Mouse (Mus musculus) mature B cell (primary cell): ENCODE data around the gene Sap30.
"Not testable (repeated sequence)": the region's sequence is repeated elsewhere in the genome, so short reads cannot be mapped to it uniquely, and the experiment has no call there.

Experiments
- in situ Hi-C: fragments of 300-500 bp; cut with MboI; formaldehyde crosslinking; loops from 2 replicates; pipeline ENCODE4 v1.14.3; 2019

The Sap30 gene

DNA sequence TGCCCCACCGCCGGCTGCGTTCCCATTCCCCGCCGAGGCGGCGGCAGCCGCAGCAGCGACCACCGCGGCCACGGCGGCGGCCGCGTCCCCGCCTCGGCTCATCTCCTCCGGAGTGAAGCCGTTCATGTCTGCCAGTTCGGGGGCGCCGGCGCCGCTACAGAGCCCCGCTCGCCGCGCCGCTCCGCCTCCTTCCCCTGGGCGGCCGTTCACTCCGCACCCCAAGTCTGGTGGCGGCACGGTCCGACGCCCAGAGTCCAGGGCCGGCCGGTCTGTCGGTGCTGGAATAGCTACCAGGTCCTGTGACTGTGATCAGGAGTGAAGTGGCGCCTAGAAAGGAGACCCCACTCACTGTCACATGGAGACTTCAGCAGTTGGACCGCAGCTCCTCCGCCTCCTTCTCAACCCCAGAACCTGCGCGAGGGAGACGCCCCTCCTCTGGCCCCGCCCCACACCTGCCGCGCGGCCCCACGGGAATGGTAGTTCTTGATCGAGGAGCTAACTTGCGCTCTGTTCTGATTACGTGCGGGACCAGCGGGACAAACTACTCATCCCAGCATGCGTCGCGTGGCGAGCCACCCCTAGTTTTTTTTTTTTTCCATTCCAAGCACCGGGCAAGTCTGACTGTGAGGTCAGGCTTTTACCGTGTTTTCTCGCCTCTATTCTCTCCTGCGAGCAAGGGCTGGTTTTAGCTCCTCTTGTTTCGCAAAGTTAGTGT, at the start of gene Sap30:
Gene Sap30 (minus strand): TSS at position 420 of the 715 bp plus-strand sequence.
- in situ Hi-C loops = loop anchor here (25.0 kb wide), 1 partner anchor 925 kb away; the partner anchor contains the start of genes Cep44 and Fbxo8

DNA sequence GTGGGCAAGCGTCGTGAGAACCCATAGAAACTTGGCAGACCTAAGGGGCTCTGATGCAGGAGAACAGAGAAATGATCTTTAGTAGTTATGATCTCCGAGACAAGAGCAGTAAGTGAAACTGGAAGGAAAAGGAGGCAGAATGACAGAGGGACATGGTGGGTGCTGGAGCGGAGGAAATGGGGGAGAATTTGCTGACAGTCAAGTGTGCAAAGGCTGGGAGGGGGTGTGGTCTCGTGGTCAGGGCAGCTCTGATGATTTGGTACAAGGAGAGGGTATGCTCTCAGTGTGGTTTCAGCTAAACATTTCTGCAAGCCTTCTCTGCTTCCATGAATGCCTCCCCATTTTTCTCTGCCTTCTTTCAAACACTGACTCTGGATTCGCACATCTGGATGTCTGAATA, 48.5 kb upstream of the Sap30 start:
- in situ Hi-C loops = loop anchor here (10.0 kb wide), 2 partner anchors 101 to 259 kb away; no protein-coding TSS in a partner anchor

DNA sequence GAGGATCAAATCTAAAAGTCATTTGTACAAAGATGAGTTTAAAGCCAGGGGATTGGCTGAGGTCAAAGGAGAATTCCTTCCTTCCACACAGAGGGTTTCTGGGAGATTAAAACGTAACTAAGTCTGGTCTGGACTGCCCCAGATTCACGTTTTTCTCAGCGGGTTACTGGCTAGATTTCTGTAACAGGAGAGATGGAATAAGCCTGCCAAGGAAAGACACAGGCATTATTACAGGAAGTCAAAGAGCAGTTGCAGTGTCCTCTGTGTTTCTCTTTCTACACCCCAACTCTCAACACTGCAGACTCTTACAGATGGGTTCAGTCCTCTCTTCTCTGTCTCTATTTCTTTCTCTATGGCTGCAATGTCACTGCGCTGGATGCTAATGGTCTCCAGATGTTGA, 46.8 kb upstream of the Sap30 start:
- in situ Hi-C loops = loop anchor here (10.0 kb wide), 2 partner anchors 100 to 260 kb away; no protein-coding TSS in a partner anchor

DNA sequence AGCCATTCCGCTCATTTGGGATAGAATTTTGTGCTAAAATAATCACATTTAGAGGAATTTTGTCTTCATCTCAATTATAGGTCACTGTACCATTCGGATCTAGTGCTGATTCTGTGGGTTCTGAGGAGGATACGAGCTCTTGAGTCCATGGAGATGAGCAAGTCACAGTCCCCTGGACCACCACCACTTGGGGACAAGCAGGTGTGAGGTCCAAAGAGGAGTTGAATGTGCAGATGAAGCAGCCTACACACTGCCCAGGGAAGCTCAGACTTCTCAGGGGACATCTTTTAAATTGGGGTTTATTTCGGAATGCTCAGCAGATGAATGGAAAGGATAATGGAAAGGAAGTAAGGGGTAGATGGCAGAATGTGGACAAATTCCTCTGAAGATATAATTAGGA, 45.4 kb upstream of the Sap30 start:
- in situ Hi-C loops = loop anchor here (10.0 kb wide), 2 partner anchors 98 to 262 kb away; no protein-coding TSS in a partner anchor

DNA sequence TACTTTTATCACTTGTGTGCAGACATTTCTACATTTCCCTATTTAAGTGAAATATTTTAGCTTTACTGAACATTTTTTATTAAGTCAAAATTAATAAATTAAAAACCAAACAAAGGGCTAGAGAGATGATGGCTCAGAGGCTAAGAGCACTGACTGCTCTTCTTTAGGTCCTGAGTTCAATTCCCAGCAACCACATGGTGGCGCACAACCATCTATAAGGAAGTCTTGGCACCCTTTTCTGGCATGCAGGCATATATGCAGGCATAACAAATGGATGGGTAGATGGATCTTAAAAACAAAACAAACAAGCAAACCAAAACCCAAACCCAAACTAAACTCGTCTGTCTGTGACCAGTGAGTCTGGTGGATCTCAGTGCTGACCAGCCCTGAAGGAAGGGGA, 44.6 kb upstream of the Sap30 start:
- in situ Hi-C loops = loop anchor here (10.0 kb wide), 2 partner anchors 97 to 263 kb away; no protein-coding TSS in a partner anchor

DNA sequence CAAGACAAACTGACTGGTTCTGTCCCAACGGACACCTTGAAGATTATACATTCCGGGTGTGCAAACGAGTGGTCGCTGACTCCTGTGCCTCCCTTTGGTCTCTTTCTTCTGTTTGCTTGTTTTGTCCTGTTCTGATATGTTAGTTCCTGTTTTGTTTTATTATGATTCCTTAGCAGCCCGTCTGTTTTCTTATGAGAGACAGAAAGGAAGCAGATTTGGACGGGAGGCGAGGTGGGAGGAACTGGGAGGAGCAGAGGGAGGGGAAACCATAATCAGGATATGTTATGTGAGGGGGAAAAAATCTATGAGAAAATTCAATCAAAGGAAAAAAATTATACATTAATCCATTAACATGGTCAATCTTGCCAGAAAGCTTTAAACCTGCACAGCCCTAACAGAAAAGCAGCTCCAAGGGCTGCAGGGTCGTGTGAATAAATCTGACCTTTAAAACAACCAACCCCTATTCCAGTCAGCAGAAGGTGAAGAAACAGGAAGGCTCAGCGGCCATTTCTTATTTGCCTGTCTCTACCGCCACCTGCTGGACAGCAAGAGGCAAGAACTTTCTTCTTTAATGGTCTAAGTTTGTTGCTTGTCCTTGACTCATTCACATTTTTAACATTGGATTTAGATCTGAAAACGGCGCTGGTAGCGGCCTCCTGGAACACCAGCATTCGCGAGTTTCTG, 43.1 kb upstream of the Sap30 start:
- in situ Hi-C loops = loop anchor here (10.0 kb wide), 2 partner anchors 96 to 264 kb away; no protein-coding TSS in a partner anchor

DNA sequence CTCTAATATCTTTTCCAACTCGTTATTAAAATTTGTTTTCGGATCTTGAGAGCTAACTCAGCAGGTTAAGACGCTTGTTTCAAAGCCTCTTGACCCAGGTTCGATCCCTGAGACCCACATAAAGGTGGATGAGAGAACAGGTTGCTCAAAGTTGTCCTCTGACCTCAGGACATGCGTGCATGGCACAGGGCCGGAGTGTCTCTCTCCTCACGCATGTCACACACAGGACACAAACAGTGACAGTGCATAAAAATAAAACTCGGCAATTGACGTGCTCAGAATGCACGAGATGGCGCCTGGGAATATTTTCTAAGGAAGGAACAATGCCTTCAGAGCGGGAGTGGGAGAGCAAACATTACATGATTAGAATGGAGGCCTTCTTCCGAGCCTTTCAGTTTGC, 42.6 kb upstream of the Sap30 start:
- in situ Hi-C loops = loop anchor here (10.0 kb wide), 2 partner anchors 95 to 265 kb away; no protein-coding TSS in a partner anchor

DNA sequence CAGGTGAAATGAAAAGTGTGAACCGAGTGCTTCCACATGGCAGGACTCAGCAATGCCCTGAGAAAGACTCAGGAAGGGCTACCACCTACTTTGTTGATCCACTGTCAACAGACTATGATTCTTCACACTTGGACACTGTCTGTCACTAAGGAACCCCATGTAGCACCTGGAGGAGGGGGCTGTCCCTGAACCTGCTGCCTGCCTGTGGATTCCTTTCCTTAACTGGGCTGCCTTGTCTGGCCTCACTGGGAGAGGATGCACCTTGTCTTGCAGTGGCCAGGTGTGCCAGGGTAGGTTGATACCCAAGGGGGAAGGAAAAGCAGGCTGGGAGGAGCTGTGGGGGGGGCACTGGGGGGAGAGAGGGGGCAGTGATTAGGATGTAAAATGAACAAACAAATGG, 40.4 kb upstream of the Sap30 start:
- in situ Hi-C loops = no loop called here

DNA sequence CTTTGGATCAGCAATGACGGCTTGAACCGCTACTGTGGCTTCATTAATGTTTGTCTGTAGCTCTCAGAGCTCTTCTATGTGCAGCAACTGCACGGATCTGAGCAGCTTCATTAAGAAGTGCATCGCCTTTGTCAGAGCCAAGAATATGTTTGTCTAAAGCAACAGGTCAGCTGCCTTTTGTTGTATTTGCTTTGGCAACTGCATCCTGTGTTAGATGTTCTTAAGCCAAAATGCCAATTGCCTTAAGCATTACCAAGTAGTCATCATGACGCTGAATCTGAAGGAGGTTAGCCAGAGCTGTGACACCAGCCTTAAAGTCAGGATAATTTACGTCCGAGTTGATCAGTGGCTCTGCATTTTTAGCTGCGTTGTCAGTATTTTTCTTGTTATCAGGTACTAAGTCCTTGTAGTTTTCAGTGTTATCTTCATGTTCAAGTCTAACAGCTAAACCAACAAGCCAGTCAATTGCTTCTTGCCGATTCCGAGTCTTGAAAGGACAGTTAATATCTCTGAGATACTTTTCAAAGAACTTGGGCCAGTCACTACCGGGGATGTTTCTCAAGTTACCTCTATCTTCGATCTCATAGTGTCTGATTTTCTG, 32.6 kb upstream of the Sap30 start:
- in situ Hi-C loops = no loop called here

DNA sequence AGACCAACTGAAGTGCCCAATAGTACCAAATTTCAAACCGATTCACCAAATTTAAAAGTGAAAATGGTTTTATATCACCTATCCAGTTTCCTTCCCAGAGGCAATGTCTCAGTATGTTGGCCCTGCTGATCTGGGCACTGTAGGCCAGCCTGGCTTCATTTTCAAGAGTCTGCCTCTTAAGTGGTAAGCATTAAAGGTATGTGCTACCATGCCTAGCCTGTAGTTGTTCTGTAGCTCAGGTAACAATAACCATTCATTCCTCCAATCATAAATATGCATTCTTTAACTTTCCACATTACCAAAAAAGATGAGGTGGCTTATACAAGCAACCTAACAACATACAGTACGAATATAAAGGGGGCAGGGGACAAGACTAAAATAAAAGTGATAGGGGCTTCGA, 30.1 kb upstream of the Sap30 start:
- in situ Hi-C loops = no loop called here

DNA sequence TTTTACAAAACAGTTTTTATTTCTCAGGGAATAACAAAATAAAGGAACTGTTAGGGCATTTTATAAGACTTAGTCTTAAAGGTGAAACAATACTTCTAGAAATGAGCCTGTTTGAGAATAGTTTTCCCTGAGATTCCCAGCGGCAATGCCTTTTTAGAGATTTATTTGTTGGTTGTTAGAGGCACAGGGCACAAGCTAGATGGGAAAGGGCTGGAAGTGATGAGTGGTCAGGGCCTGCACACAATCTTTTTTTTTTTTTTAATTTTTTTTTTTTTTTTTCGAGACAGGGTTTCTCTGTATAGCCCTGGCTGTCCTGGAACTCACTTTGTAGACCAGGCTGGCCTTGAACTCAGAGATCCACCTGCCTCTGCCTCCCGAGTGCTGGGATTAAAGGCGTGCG, 29.0 kb upstream of the Sap30 start:
- in situ Hi-C loops = not testable (repeated sequence)

DNA sequence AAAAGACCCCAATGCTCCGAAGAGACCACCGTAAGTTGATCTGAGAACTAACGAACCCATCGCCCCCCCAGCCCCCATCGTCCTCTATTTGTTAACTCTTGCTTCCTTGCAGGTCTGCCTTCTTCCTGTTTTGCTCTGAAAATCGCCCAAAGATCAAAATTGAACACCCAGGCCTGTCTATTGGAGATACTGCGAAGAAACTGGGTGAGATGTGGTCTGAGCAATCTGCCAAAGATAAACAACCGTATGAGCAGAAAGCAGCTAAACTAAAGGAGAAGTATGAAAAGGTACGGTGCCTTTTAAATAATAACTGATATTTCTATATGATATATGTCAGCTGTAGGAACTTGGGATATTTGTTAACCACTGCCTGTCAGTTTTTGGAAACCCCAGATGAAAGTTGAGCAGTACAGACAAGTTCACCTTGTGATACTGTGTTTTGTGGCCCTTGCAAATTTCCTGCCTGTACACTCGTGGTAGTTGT, 25.6 kb upstream of the Sap30 start:
- in situ Hi-C loops = not testable (repeated sequence)

DNA sequence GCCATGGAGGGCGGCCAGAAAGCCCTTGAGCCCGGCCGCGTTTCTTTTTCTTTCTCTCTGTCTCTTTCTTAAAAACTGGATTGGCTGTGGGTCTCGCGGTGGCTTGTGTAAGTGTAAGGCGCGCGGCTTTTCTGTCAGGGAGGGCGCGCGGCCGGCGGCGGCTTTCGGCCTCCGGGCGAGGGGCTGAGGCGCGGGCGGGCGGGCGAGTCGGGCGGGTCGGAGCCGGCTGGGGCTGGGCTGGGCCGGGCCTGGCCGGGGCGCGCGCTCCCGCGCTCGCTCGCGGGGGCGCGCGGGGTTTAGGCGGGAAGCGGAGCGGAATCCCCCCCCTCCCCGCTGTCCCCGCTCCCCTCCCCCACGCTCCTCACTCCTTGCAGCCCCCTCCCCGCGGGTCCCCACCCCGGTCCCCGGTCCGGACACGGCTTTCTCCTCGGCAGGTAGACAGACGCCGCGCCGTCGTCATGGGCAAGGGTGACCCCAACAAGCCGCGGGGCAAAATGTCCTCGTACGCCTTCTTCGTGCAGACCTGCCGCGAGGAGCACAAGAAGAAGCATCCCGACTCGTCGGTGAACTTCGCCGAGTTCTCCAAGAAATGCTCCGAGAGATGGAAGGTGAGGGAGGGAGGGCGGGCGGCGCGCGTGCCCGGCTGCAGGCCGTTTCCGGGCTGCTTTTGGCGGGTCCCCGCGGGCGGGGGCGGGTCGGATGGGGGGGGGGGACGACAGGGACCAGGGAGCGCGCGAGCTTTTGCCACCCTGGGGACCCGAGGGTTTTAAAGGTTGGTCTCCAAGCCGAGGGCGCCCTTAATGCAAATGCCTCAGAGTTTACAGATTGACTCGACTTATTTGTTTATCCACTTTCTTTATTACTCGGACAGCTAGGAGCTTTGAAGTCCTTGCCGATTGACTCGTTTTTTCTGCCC, 24.7 kb upstream of the Sap30 start:
- in situ Hi-C loops = no loop called here

DNA sequence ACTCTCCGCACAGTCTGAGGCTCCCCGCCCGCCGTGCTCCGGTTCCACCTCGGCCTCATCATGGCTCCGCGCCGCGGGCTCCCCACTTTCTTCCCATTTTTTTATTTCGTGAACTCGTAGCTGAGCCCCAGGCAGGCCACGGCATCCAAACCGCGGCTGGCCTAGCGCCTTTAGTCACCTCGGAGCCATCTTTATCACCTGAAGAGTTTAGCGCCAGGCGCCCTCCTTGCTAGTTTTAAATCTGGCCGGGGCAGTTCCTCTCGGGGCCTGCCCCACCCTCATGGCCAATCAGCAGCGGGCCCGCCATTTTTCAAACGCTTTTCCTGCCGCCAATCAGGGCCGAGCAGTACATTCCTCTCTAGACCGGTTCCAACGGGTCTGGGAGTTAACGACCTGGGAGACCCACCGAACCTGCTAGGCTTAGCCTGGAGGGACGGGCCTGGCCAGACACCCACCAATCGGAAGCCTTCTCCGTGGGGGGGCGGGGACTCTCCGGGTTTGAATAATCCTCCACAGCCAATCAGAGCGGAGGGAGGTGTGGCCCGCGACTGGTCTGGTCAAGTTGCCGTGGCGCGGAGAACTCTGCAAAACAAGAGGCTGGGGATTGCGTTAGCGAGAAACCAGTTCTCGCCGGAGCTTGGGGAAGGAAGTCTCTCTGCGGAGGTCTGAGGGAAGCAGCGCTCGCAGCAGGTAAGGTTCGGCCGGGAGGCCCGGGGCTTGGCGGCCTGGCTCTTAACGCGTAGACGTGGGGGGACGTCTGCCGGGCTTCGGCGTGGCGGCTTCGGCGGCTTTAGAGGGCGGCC, 23.9 kb upstream of the Sap30 start, which contains the start of gene Hmgb2:
Gene Hmgb2 (plus strand): TSS at position 592 of the 803 bp plus-strand sequence.
- in situ Hi-C loops = no loop called here

DNA sequence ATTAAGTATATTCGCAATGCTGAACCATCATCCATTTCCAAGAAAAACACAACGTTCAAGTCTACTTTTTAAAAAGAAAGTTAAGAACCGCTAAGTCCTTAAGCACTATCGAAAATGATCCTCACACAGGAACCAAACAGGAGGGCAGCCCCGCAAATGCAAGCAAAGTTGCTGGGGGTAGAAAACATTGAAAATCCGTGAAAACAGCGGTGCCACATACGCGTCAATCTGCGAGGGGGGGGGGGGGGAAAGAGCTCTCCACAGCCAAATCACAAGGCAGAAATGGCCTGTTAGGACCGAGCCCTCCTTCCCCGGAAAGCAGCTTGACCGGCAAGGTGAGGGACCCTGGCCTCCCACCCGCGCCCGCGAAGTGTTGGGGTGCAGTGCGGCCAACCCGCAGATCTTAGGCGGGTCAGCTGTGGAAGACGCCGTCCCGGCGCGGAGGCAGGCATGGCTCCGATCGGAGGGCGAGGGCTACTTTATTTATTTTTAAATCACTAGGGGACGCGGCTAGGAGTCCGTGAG, 23.2 kb upstream of the Sap30 start:
- in situ Hi-C loops = no loop called here

DNA sequence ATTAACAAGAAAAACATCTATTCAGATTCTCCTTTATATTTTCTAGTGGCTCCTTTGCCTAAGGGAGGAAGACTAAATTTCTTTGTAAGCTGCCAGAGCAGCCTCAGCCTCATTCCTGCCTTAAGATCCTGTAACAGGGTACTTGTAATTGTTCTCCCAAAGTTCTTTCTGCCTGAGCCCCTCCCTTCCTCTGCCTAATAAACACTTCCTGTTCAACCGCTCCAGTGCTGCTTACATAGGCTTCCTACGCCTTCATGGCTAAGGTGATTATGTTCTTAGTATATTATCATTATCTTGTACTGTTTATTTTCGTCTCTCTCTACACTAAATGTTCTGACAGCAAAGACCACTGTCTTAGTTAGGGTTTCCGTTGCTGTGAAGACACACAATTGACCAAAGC, 21.0 kb upstream of the Sap30 start:
- in situ Hi-C loops = loop anchor here (10.0 kb wide), 1 partner anchor 146 kb away; the partner anchor contains the start of gene Galnt7

DNA sequence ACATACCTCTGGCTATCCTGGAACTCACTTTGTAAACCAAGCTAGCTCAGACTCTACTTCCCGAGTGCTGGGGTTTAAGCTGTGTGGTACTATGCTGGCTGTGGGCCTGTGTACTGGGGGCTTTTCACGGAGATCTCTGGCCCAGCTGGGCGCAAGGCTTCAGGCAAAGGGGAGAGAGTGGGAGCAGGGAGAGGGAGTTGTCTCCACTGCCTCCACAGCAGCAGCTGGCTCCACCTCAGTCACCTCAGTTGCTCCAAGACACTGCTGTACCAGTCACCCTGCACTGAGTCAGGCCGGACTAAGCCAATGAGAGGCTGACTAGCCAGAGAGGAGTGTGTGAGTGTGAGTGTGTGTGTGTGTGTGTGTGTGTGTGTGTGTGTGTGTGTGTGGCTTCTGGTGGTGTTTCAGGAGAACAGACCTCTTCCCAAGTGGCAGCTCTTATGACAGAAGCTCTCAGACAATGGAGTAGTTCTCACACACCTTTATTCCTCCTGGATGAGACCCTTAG, 19.9 kb upstream of the Sap30 start:
- in situ Hi-C loops = loop anchor here (10.0 kb wide), 1 partner anchor 147 kb away; the partner anchor contains the start of gene Galnt7

DNA sequence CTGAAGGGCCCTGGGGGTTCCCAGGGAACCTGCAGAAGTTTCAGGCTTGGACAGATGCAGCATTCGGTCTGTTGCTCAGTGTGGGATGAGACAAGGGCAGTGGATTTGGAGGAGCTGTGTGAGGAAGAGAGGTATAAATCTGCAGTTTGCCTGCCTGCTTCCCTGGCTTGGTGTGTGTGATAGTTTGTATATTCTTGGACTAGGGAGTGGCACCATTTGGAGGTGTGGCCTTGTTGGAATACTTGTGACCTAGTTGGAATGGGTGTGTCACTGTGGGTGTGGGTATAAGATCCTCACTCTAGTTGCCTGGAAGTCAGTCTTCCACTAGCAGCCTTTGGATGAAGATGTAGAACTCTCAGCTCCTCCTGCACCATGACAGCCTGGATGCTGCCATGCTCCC, 17.8 kb upstream of the Sap30 start:
- in situ Hi-C loops = loop anchor here (10.0 kb wide), 1 partner anchor 149 kb away; the partner anchor contains the start of gene Galnt7

DNA sequence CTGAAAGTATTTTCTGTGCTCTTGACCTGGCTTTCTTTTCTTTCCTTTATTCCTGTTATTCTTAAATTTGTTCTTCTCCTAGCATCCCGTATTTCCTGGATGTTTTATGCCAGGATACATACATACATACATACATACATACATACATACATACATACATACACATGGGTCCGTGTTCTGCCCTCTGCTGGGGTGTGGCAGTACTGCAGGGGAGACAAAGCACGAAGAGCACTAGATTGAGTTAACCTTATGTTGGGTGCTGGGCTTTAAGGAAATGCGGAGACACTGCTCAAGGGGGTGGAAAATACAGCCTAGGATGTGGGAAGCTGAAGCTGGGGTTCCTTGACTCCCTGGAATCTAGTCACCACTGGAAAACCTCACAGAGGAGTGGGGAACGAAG, 16.0 kb upstream of the Sap30 start:
- in situ Hi-C loops = loop anchor here (10.0 kb wide), 1 partner anchor 151 kb away; the partner anchor contains the start of gene Galnt7
